Mouse (Mus musculus) central nervous system, embryonic 14 days (tissue): ENCODE measurements around the gene Olfr157. TPM values are rescaled to one million over a fixed set of nuclear protein-coding genes. Genes with fewer than 3 reads are reported as not detected.

Source experiments
- polyA plus RNA-seq: library from polyadenylated mRNA; depleted of rRNA; stranded (reverse); fragments of >200 nt; gene quantifications from 2 replicates; pipeline ENCODE4 v1.2.3, GENCODE M21; 2012; rRNA removed

Olfr157 gene
- polyA plus RNA-seq, result not detected in 2 replicates

GRCm38 (mm10) chr4:43840101-43840500 is at the start of gene Olfr157:
Gene Olfr157 (minus strand): TSS chr4:43840201.

GRCm38 (mm10) chr4:43875160-43875918 is 35.3 kb upstream of the Olfr157 start, which contains the start of gene Reck:
Gene Reck (plus strand): TSS chr4:43875530.

GRCm38 (mm10) chr4:43851265-43851664 is 11.3 kb upstream of the Olfr157 start, which contains the start of gene Olfr155:
Gene Olfr155 (plus strand): TSS chr4:43851565.

GRCm38 (mm10) chr4:43823845-43824337 is 16.1 kb downstream of the Olfr157 start, which contains the start of gene Olfr156:
Gene Olfr156 (minus strand): TSS chr4:43823895.

Other genes starting within 250 kb of the Olfr157 start
- 69.8 and 78.3 TPM in 2 replicates for gene Npr2, start 208.3 kb downstream of the Olfr157 start, polyA plus RNA-seq
- 6.6 and 7.9 TPM in 2 replicates for gene Spag8, start 186.6 kb downstream of the Olfr157 start, polyA plus RNA-seq
- gene Hint2, start 183.7 kb downstream of the Olfr157 start, polyA plus RNA-seq, result 56.9 and 57.8 TPM in 2 replicates
- 23.4 and 26.5 TPM in 2 replicates for gene Tmem8b, start 171.2 kb downstream of the Olfr157 start, polyA plus RNA-seq
- gene Fam221b, start 171.1 kb downstream of the Olfr157 start, polyA plus RNA-seq, result 0.30 and 0.37 TPM in 2 replicates
- not detected in 2 replicates for gene Olfr70, start 139.4 kb downstream of the Olfr157 start, polyA plus RNA-seq
- gene Olfr71, start 129.9 kb downstream of the Olfr157 start, polyA plus RNA-seq, result not detected in 2 replicates
- gene Hrct1, start 113.0 kb downstream of the Olfr157 start, polyA plus RNA-seq, result 0.37 and 0.76 TPM in 2 replicates
- 0.09 and 0.16 TPM in 2 replicates for gene Spaar, start 110.2 kb downstream of the Olfr157 start, polyA plus RNA-seq
- gene Olfr159, start 69.2 kb downstream of the Olfr157 start, polyA plus RNA-seq, result not detected in 2 replicates
- not detected in 2 replicates for gene Olfr156, start 16.3 kb downstream of the Olfr157 start, polyA plus RNA-seq
- not detected in 2 replicates for gene Olfr155, start 11.4 kb upstream of the Olfr157 start, polyA plus RNA-seq
- 17.9 and 28.9 TPM in 2 replicates for gene Reck, start 35.3 kb upstream of the Olfr157 start, polyA plus RNA-seq
- 24.4 and 31.2 TPM in 2 replicates for gene Glipr2, start 117.2 kb upstream of the Olfr157 start, polyA plus RNA-seq
- gene Ccin, start 143.3 kb upstream of the Olfr157 start, polyA plus RNA-seq, result 0.12 and 0.24 TPM in 2 replicates
- 471 and 505 TPM in 2 replicates for gene Clta, start 164.3 kb upstream of the Olfr157 start, polyA plus RNA-seq
- gene Gne, start 244.0 kb upstream of the Olfr157 start, polyA plus RNA-seq, result 14.1 and 17.2 TPM in 2 replicates